Mouse (Mus musculus): Measurements from ENCODE around the gene Sema3f. TPM values are rescaled to one million over a fixed set of nuclear protein-coding genes. Genes with fewer than 3 reads are reported as not detected.

The Sema3f gene
- polyA plus RNA-seq, 1 experiment from 2014 or later, result 38.4 TPM

- 2% methylated on average over 14 of the region's 14 CpGs for WGBS
- ATAC-seq (ENCODE audit: low FRiP score, low TSS enrichment), result no peak
- H3K9me3 ChIP-seq (ENCODE audit: control insufficient read depth, low read length), result no peaks in the 10 kb centered on the region
- H3K27ac ChIP-seq (ENCODE audit: low read depth, low read length), result peak overlapping the region; percentile 77
- H3K4me3 ChIP-seq (ENCODE audit: low read length), result peak overlapping the region; percentile 78
- H3K4me1 ChIP-seq (ENCODE audit: control insufficient read depth, insufficient read depth, low read length), result peaks cover 59% of the 10 kb centered on the region
- peak overlapping the region; percentile 88 for H3K9ac ChIP-seq (ENCODE audit: low read depth, low read length)
- H3K4me2 ChIP-seq (replicated peaks; ENCODE audit: low read depth, low read length), result peak overlapping the region; percentile 77
- peaks cover 29% of the 10 kb centered on the region for H3K36me3 ChIP-seq (ENCODE audit: control insufficient read depth, insufficient read depth, low read length)
- H3K27me3 ChIP-seq (ENCODE audit: control insufficient read depth, insufficient read depth, low read length), result no peaks in the 10 kb centered on the region
Measured at GRCm38 (mm10) chr9:107706781-107707211, 3.5 kb downstream of the Sema3f start.

GRCm38 (mm10) chr9:107703337-107704122 is 6.7 kb downstream of the Sema3f start:
- Histone ChIP-seq H3K27ac (ENCODE audit: low read depth, low read length) (peak overlapping the region; percentile 17; the same call in 1 of the 2 replicates), H3K4me1 (ENCODE audit: control insufficient read depth, insufficient read depth, low read length) (peaks cover 92% of the 10 kb centered on the region), H3K36me3 (ENCODE audit: control insufficient read depth, insufficient read depth, low read length) (peaks cover 32% of the 10 kb centered on the region), H3K9ac (ENCODE audit: low read depth, low read length) (peak overlapping the region; percentile 34; the same call in 1 of the 2 replicates), H3K4me3 (ENCODE audit: low read length) (no peak overlapping the region), H3K9me3 (ENCODE audit: control insufficient read depth, low read length) (no peaks in the 10 kb centered on the region), H3K4me2 (replicated peaks; ENCODE audit: low read depth, low read length) (no peak overlapping the region), H3K27me3 (ENCODE audit: control insufficient read depth, insufficient read depth, low read length) (no peaks in the 10 kb centered on the region)
- WGBS, result 43% methylated on average over 14 of the region's 14 CpGs
- ATAC-seq (ENCODE audit: low FRiP score, low TSS enrichment), result no peak

GRCm38 (mm10) chr9:107702606-107703185 is 7.6 kb downstream of the Sema3f start:
- ATAC-seq (ENCODE audit: low FRiP score, low TSS enrichment), result no peak
- Histone ChIP-seq H3K4me2 (replicated peaks; ENCODE audit: low read depth, low read length) (no peak overlapping the region), H3K27ac (ENCODE audit: low read depth, low read length) (0 out of 2 replicates have a peak overlapping the region, but pooled peaks have one; percentile 38), H3K9ac (ENCODE audit: low read depth, low read length) (no peak overlapping the region; the same call in 1 of the 2 replicates), H3K9me3 (ENCODE audit: control insufficient read depth, low read length) (no peaks in the 10 kb centered on the region), H3K4me3 (ENCODE audit: low read length) (no peak overlapping the region), H3K4me1 (ENCODE audit: control insufficient read depth, insufficient read depth, low read length) (peaks cover 100% of the 10 kb centered on the region), H3K27me3 (ENCODE audit: control insufficient read depth, insufficient read depth, low read length) (no peaks in the 10 kb centered on the region), H3K36me3 (ENCODE audit: control insufficient read depth, insufficient read depth, low read length) (peaks cover 32% of the 10 kb centered on the region)
- WGBS, result 50% methylated on average over 3 of the region's 3 CpGs

- Histone ChIP-seq H3K27ac (ENCODE audit: low read depth, low read length) (no peak overlapping the region), H3K36me3 (ENCODE audit: control insufficient read depth, insufficient read depth, low read length) (peaks cover 32% of the 10 kb centered on the region), H3K4me2 (replicated peaks; ENCODE audit: low read depth, low read length) (no peak overlapping the region), H3K4me1 (ENCODE audit: control insufficient read depth, insufficient read depth, low read length) (peaks cover 100% of the 10 kb centered on the region), H3K27me3 (ENCODE audit: control insufficient read depth, insufficient read depth, low read length) (no peaks in the 10 kb centered on the region), H3K4me3 (ENCODE audit: low read length) (no peak overlapping the region), H3K9ac (ENCODE audit: low read depth, low read length) (no peak overlapping the region), H3K9me3 (ENCODE audit: control insufficient read depth, low read length) (no peaks in the 10 kb centered on the region)
- 13% methylated on average over 12 of the region's 12 CpGs for WGBS
- ATAC-seq (ENCODE audit: low FRiP score, low TSS enrichment), result no peak
Measured at GRCm38 (mm10) chr9:107701594-107701993, 8.7 kb downstream of the Sema3f start.

GRCm38 (mm10) chr9:107700114-107700571 is 10.1 kb downstream of the Sema3f start:
- 19% methylated on average over 6 of the region's 6 CpGs for WGBS
- peak; percentile 10; the same call in 1 of the 2 replicates for ATAC-seq (ENCODE audit: low FRiP score, low TSS enrichment)

GRCm38 (mm10) chr9:107699376-107699980 is 10.8 kb downstream of the Sema3f start:
- peak overlapping the region; percentile 43 for H3K4me2 ChIP-seq (replicated peaks; ENCODE audit: low read depth, low read length)
- H3K4me1 ChIP-seq (ENCODE audit: control insufficient read depth, insufficient read depth, low read length), result peaks cover 100% of the 10 kb centered on the region
- H3K36me3 ChIP-seq (ENCODE audit: control insufficient read depth, insufficient read depth, low read length), result peaks cover 32% of the 10 kb centered on the region
- peak overlapping the region; percentile 87; the same call in 1 of the 2 replicates for H3K27ac ChIP-seq (ENCODE audit: low read depth, low read length)
- 5% methylated on average over 9 of the region's 9 CpGs for WGBS
- H3K4me3 ChIP-seq (ENCODE audit: low read length), result peak overlapping the region; percentile 12; the same call in 1 of the 2 replicates
- H3K9ac ChIP-seq (ENCODE audit: low read depth, low read length), result peak overlapping the region; percentile 18; the same call in 1 of the 2 replicates
- ATAC-seq (ENCODE audit: low FRiP score, low TSS enrichment), result peak; percentile 63
- H3K27me3 ChIP-seq (ENCODE audit: control insufficient read depth, insufficient read depth, low read length), result no peaks in the 10 kb centered on the region
- H3K9me3 ChIP-seq (ENCODE audit: control insufficient read depth, low read length), result no peaks in the 10 kb centered on the region

More at GRCm38 (mm10) chr9:107700114-107700571, 10.1 kb downstream of the Sema3f start:
- peak overlapping the region; percentile 28; the same call in 1 of the 2 replicates for H3K4me2 ChIP-seq (replicated peaks; ENCODE audit: low read depth, low read length)
- H3K4me3 ChIP-seq (ENCODE audit: low read length), result peak overlapping the region; percentile 6; the same call in 1 of the 2 replicates
- no peaks in the 10 kb centered on the region for H3K27me3 ChIP-seq (ENCODE audit: control insufficient read depth, insufficient read depth, low read length)
- H3K36me3 ChIP-seq (ENCODE audit: control insufficient read depth, insufficient read depth, low read length), result peaks cover 33% of the 10 kb centered on the region
- H3K27ac ChIP-seq (ENCODE audit: low read depth, low read length), result peak overlapping the region; percentile 83
- H3K9ac ChIP-seq (ENCODE audit: low read depth, low read length), result peak overlapping the region; percentile 18; the same call in 1 of the 2 replicates
- H3K9me3 ChIP-seq (ENCODE audit: control insufficient read depth, low read length), result no peaks in the 10 kb centered on the region
- H3K4me1 ChIP-seq (ENCODE audit: control insufficient read depth, insufficient read depth, low read length), result peaks cover 100% of the 10 kb centered on the region

GRCm38 (mm10) chr9:107698611-107699190 is 11.6 kb downstream of the Sema3f start:
- H3K27me3 ChIP-seq (ENCODE audit: control insufficient read depth, insufficient read depth, low read length), result no peaks in the 10 kb centered on the region
- H3K4me3 ChIP-seq (ENCODE audit: low read length), result peak overlapping the region; percentile 12; the same call in 1 of the 2 replicates
- H3K9ac ChIP-seq (ENCODE audit: low read depth, low read length), result no peak overlapping the region
- H3K9me3 ChIP-seq (ENCODE audit: control insufficient read depth, low read length), result no peaks in the 10 kb centered on the region
- peak overlapping the region; percentile 87 for H3K27ac ChIP-seq (ENCODE audit: low read depth, low read length)
- peak overlapping the region; percentile 43 for H3K4me2 ChIP-seq (replicated peaks; ENCODE audit: low read depth, low read length)
- WGBS, result 3% methylated on average over 14 of the region's 14 CpGs
- peaks cover 26% of the 10 kb centered on the region for H3K36me3 ChIP-seq (ENCODE audit: control insufficient read depth, insufficient read depth, low read length)
- H3K4me1 ChIP-seq (ENCODE audit: control insufficient read depth, insufficient read depth, low read length), result peaks cover 94% of the 10 kb centered on the region
- peak; percentile 53 for ATAC-seq (ENCODE audit: low FRiP score, low TSS enrichment)

- Histone ChIP-seq H3K4me3 (ENCODE audit: low read length) (peak overlapping the region; percentile 12; the same call in 1 of the 2 replicates), H3K4me1 (ENCODE audit: control insufficient read depth, insufficient read depth, low read length) (peaks cover 86% of the 10 kb centered on the region), H3K4me2 (replicated peaks; ENCODE audit: low read depth, low read length) (peak overlapping the region; percentile 43), H3K27ac (ENCODE audit: low read depth, low read length) (peak overlapping the region; percentile 87), H3K9ac (ENCODE audit: low read depth, low read length) (no peak overlapping the region), H3K27me3 (ENCODE audit: control insufficient read depth, insufficient read depth, low read length) (no peaks in the 10 kb centered on the region), H3K36me3 (ENCODE audit: control insufficient read depth, insufficient read depth, low read length) (peaks cover 23% of the 10 kb centered on the region), H3K9me3 (ENCODE audit: control insufficient read depth, low read length) (no peaks in the 10 kb centered on the region)
- ATAC-seq (ENCODE audit: low FRiP score, low TSS enrichment), result 0 out of 2 replicates have a peak, but pooled peaks have one; percentile 7
- 10% methylated on average over 14 of the region's 14 CpGs for WGBS
Measured at GRCm38 (mm10) chr9:107697811-107698521, 12.3 kb downstream of the Sema3f start.

Measured in kidney, embryonic 14.5 days (tissue).